Mouse (Mus musculus) spleen, embryonic (tissue): ENCODE measurements around the gene Lrrc52.

Source experiments
- CTCF ChIA-PET: fragments of 350-600 bp; sonication (Branson Sonifier 250); formaldehyde crosslinking; loops from one replicate; lab custom pipeline; 2022; lab: Charles Lee

Lrrc52 gene

GRCm38 (mm10) chr1:167436186-167436975, 30.2 kb downstream of the Lrrc52 start:
- CTCF ChIA-PET, result no interaction called here

- CTCF ChIA-PET, result no interaction called here
These were observed 31.6 kb downstream of the Lrrc52 start for GRCm38 (mm10) chr1:167434931-167435330.

DNA sequence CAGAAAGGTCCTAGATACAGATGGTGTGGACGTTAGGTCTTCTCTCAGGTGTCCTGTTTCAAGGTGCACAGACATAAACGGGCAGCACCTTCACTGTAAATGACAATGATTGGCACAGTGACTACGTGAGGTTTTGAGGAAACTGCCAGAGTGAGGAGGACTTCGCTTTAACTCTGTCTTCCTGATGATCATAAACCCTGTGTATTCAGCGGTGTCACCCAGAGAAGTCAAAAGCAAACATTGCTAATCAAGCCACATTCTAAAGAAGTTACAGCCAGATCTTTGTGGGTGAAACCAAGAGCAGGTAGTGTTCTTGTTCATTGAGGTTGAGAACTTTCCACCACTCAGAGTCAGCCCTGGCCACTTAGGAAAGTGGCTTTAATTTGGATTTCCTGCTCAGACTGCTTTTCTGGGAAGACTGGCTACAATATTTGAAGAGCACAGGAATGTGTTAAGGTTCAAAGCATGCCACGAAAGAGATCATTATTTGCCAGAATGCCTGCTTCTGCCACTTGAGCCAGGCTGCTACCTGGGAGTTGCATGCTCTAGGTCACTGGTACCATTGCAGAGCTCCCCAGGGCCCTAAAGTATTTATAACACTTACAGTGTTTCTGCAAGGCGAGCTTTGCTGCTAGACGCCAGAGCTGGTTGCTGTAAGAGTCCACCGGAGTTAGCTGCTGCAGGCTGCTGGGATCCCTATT, 35.5 kb downstream of the Lrrc52 start:
- CTCF ChIA-PET, result interaction anchor here (0.8 kb wide), 1 partner anchor 42 kb away, joined by 10 read pairs; no protein-coding TSS in a partner anchor

DNA sequence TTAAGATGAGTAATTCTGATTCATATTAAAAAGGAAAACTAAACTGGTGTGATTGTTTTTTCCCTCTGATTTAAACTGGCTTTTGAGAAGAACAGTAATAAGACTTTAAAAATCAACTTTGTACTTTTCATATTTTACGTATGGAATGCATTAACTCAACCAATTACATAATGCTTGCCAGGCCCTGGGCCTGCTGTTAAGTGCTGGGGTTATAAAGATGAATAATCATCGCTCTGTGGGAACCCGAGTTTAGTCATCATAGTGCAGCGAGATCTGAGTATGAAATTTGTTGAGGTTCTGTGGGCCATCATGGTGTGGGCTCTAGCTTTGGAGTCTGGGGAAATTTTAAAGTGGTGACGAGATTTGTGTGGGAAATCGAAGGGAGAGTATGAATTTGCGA, 39.9 kb downstream of the Lrrc52 start:
- CTCF ChIA-PET, result no interaction called here

- CTCF ChIA-PET, result no interaction called here
These were observed 41.0 kb downstream of the Lrrc52 start for GRCm38 (mm10) chr1:167425572-167425971.

- CTCF ChIA-PET, result no interaction called here
These were observed 43.9 kb downstream of the Lrrc52 start for GRCm38 (mm10) chr1:167422501-167423240.

DNA sequence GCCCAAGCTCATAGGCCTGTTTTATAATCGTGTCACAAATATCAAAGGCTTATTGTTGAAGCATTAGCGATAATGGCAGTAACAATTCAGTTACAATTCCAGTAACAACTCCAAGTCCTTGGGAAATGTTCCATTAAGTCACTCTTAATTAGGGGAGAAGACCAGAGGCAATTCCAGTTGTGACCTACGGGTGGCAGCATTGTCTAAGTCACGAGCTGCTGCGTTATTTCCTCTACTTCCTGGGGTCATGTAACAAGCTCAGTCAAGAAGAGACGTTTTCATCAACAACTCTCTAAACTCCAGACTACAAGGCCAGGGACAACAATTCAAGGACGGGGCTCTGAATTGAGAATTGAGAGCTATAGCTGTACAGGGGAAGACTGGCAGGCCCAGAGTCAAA, 51.7 kb downstream of the Lrrc52 start:
- CTCF ChIA-PET, result no interaction called here

DNA sequence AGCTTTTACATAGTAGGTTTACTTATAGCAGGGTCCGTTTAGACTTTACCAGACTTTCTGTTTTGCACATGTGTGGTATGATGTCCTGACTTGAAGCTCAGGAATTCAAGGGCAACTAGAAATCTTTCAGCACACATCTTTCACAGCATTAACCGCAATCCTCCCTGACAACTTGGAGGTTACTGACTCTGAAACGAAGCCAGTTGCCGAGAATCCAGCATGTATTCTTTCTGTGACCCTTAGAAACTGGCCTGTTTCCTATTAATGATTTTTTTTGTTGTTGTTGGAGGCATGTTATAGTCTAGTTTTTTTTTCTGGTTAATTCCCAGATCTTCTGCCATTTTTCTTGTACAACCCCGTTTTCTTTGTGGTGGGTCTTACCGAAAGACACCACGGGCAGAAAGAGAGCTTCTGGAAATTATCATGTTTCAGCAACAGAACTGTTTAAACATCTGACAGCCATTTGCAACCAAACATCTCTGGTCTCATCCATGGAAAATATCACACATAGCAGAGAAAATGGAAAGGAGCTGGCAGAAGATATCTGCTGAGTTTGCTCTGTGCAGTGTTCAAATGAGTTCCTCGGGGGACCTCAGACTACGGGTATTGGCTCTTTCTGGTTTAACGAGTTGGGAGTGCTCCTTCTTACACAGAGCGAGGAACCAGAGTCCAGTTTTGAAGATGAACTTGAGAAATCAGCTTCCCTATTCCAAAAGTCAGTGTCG, 54.4 kb downstream of the Lrrc52 start:
- CTCF ChIA-PET, result no interaction called here

DNA sequence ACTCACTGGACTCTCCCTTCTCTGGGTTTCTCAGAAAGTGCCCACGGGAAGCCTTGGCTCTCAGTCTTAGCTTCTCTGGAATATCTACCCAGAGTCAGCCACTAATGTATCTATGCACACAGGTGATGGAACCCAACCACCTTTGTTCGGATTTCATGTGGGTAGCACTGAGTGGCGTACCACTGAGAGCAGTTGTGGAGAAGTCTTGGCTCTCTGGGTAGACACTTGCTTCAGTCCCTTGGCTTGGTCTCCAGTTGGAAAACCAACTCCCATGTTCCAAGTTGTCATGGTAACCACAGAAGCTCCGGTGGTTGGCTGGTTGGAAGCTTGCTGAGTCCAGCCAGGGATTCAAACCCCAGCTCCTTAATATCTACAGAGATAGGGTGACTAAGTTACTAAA, 57.0 kb downstream of the Lrrc52 start:
- CTCF ChIA-PET, result no interaction called here

DNA sequence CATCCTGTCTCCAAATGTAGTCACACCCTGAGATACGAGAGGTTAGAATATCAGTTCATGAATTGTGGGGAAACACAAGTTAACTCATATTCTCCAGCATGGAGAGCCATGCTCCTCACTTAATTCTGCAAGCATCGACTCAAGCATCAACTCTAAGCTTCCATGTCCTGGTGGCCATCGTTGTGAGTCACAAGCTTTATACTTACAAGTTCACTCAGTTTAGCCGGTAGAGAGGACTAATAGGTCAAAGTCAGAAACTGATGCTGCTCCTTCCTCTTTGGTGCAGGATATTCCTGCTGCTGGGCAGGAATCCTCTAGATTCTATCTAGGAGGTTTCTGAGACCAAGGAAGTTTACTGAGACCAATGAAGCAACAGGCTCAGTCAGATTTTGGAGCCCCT, 61.3 kb downstream of the Lrrc52 start:
- CTCF ChIA-PET, result interaction anchor here (0.6 kb wide), 1 partner anchor 182 kb away, joined by 6 read pairs; no protein-coding TSS in a partner anchor
